Mouse (Mus musculus) brown adipose tissue, adult 24 weeks (tissue): ENCODE results near the gene Calhm5. TPM values are rescaled to one million over a fixed set of nuclear protein-coding genes. Genes with fewer than 3 reads are reported as not detected.

Source experiments
- polyA plus RNA-seq: library from polyadenylated mRNA; stranded (reverse); fragments of >200 nt; gene quantifications from 2 replicates; pipeline ENCODE4 v1.2.4, GENCODE M21; 2012; ENCODE audit not compliant: missing spikeins, insufficient read depth, insufficient read length

Calhm5 gene
- polyA plus RNA-seq, 1 experiment, result 0.40 TPM

Other genes with a start within 250 kb of the Calhm5 start
- not detected in 2 replicates for gene Sult3a1, start 238.8 kb downstream of the Calhm5 start, polyA plus RNA-seq
- not detected in 2 replicates for gene Rsph4a, start 191.4 kb downstream of the Calhm5 start, polyA plus RNA-seq
- gene Zup1, start 145.2 kb downstream of the Calhm5 start, polyA plus RNA-seq, result 6.1 and 7.4 TPM in 2 replicates
- gene Rwdd1, start 76.9 kb downstream of the Calhm5 start, polyA plus RNA-seq, result 75.5 and 93.2 TPM in 2 replicates
- not detected in 2 replicates for gene Trappc3l, start 58.9 kb downstream of the Calhm5 start, polyA plus RNA-seq
- gene Calhm4, start 52.2 kb downstream of the Calhm5 start, polyA plus RNA-seq, result not detected in 2 replicates
- 2.4 and 5.7 TPM in 2 replicates for gene Calhm6, start 31.5 kb upstream of the Calhm5 start, polyA plus RNA-seq
- gene Dse, start 111.2 kb upstream of the Calhm5 start, polyA plus RNA-seq, result 5.7 and 8.3 TPM in 2 replicates
- 26.1 and 34.6 TPM in 2 replicates for gene Tspyl1, start 185.7 kb upstream of the Calhm5 start, polyA plus RNA-seq
- 2.6 and 6.0 TPM in 2 replicates for gene Tspyl4, start 200.9 kb upstream of the Calhm5 start, polyA plus RNA-seq